Mouse (Mus musculus) neural tube, embryonic 11.5 days (tissue): ENCODE data around the gene Ugt2b38. TPM values are rescaled to one million over a fixed set of nuclear protein-coding genes. Genes with fewer than 3 reads are reported as not detected.
"Not testable (repeated sequence)": the region's sequence is repeated elsewhere in the genome, so short reads cannot be mapped to it uniquely, and the experiment has no call there.

Experiments
- ATAC-seq: fragments of 200-750 bp; cut with Nextera tagmentation; 2 replicates; pipeline ENCODE4 v1.8.0; 2017; ENCODE audit warnings: moderate number of reproducible peaks, mild to moderate bottlenecking, moderate TSS enrichment, moderate library complexity; ENCODE audit not compliant: insufficient read depth, low FRiP score, low TSS enrichment
- DNase-seq: peaks from one replicate; pipeline ENCODE4 v3.0.0-alpha.2; 2015; ENCODE audit warnings: low spot score
- H3K27ac ChIP-seq: fragments of 300-500 bp; sonication (generic); 2 replicates; pipeline ENCODE4 v1.5.1; 2014; ENCODE audit warnings: low read depth, mild to moderate bottlenecking, low read length
- H3K27me3 ChIP-seq: fragments of 300-500 bp; sonication (generic); 2 replicates; pipeline ENCODE4 v1.6.1; 2014; ENCODE audit warnings: mild to moderate bottlenecking, low read length, mixed read lengths; ENCODE audit not compliant: control insufficient read depth, insufficient read depth
- H3K36me3 ChIP-seq: fragments of 300-500 bp; sonication (generic); 2 replicates; pipeline ENCODE4 v1.6.1; 2014; ENCODE audit warnings: mild to moderate bottlenecking, low read length, moderate library complexity, mixed read lengths; ENCODE audit not compliant: control insufficient read depth, insufficient read depth
- H3K4me1 ChIP-seq: fragments of 300-500 bp; sonication (generic); 2 replicates; pipeline ENCODE4 v1.6.1; 2014; ENCODE audit warnings: low read length, mixed read lengths; ENCODE audit not compliant: control insufficient read depth, insufficient read depth
- H3K4me2 ChIP-seq: fragments of 300-500 bp; sonication (generic); 2 replicates; pipeline ENCODE4 v1.6.1; 2014; ENCODE audit warnings: low read depth, mild to moderate bottlenecking, moderate library complexity
- H3K4me3 ChIP-seq: fragments of 300-500 bp; sonication (generic); 2 replicates; pipeline ENCODE4 v1.5.1; 2014; ENCODE audit warnings: low read depth, low read length
- H3K9ac ChIP-seq: fragments of 300-500 bp; sonication (generic); 2 replicates; pipeline ENCODE4 v1.6.1; 2014; ENCODE audit warnings: mild to moderate bottlenecking, low read length
- H3K9me3 ChIP-seq: fragments of 300-500 bp; sonication (generic); 2 replicates; pipeline ENCODE4 v1.6.1; 2016; ENCODE audit warnings: low read length; ENCODE audit not compliant: control insufficient read depth
- WGBS: fragments of 180-500 bp; shearing (Covaris S2); extraction: QIAGEN DNeasy Blood & Tissue Kit; methylation state at CpG from one replicate; pipeline ENCODE4 v1.1.7; 2014; 5-methylcytosine and 5-hydroxymethylcytosine counted together
- polyA plus RNA-seq: library from polyadenylated mRNA; unstranded; fragments of >200 nt; fragmentation: Nextera tagmentation; extraction: Ambion mirVana; gene quantifications from 2 replicates; pipeline ENCODE4 v1.2.1, GENCODE M21; 2014

Ugt2b38 gene
- polyA plus RNA-seq, result not detected in 2 replicates

DNA sequence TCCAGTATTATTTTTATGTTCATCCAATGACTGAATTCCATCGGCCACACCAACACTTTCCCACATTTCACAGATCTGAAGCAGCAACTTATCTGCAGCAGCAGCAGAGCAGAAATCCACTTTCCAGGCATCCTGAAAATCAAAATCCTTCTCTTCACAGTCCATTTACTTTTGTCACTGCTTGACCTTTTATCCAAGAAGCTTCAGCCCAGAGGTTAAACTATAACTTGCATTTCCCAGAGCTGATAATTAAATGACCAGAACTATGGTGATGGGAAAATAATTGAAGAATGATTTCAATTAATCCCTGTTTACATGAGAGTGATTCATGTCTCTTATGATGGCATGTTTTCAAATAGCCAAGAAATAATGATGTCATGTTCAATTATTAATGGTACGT is at the start of gene Ugt2b38:
Gene Ugt2b38, minus strand, starts transcription at position 163 of the 400 bp plus-strand sequence.
- not testable (repeated sequence) for H3K36me3 ChIP-seq, H3K4me2 ChIP-seq, H3K9me3 ChIP-seq, H3K4me1 ChIP-seq, ATAC-seq, H3K27me3 ChIP-seq, H3K4me3 ChIP-seq, DNase-seq, H3K9ac ChIP-seq, H3K27ac ChIP-seq
- 98% methylated on average over 1 of the region's 2 CpGs for WGBS

DNA sequence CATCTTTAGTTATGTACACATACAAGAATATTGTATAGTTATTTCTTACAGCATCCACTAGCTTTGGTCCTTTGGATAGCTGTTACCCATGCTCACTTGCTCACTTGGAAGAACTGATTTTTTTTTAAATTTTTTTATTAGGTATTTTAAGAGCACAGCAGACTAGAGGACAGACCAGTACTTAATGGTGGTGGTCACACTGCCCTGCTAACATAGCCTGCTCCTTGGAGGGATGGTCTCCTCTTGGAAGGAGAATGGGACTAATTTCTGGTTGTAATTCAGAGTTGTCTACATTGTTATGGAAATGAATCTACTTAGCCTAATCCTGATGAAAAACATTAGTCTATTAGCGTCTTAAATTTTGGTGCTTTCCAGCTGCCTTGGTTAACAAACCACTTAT is 34.8 kb upstream of the Ugt2b38 start:
- Histone ChIP-seq H3K4me3 (no peak overlapping the region), H3K36me3 (no peaks in the 10 kb centered on the region), H3K27ac (no peak overlapping the region), H3K9ac (no peak overlapping the region), H3K4me1 (no peaks in the 10 kb centered on the region), H3K4me2 (no peak overlapping the region), H3K27me3 (no peaks in the 10 kb centered on the region), H3K9me3 (no peaks in the 10 kb centered on the region)
- 33% methylated on average over 1 of the region's 1 CpGs for WGBS
- DNase-seq (no peak), ATAC-seq (no peak)

DNA sequence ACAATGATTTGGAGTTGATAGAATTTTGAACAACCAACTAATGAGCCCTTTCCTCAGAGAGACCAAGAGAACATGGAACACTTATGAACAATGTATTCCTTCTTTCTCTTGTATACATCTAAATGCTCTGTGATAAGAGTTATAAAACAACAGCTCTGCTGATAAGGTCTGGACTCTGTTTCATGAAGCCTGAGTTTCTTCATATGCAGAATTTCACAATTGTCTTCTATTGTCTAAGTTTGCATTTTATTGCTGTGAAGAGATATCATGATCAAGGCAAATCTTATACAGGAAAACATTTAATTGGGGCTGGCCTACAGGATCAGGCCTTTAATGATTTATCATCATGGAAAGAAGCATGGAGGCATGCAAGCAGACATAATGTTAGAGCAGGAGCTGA is 33.7 kb upstream of the Ugt2b38 start:
- no peaks in the 10 kb centered on the region for H3K4me1 ChIP-seq
- H3K36me3 ChIP-seq, result no peaks in the 10 kb centered on the region
- no peaks in the 10 kb centered on the region for H3K9me3 ChIP-seq
- no peak for DNase-seq
- ATAC-seq, result no peak
- H3K9ac ChIP-seq, result no peak overlapping the region
- no peak overlapping the region for H3K4me3 ChIP-seq
- no peak overlapping the region for H3K27ac ChIP-seq
- no peaks in the 10 kb centered on the region for H3K27me3 ChIP-seq
- H3K4me2 ChIP-seq, result no peak overlapping the region

DNA sequence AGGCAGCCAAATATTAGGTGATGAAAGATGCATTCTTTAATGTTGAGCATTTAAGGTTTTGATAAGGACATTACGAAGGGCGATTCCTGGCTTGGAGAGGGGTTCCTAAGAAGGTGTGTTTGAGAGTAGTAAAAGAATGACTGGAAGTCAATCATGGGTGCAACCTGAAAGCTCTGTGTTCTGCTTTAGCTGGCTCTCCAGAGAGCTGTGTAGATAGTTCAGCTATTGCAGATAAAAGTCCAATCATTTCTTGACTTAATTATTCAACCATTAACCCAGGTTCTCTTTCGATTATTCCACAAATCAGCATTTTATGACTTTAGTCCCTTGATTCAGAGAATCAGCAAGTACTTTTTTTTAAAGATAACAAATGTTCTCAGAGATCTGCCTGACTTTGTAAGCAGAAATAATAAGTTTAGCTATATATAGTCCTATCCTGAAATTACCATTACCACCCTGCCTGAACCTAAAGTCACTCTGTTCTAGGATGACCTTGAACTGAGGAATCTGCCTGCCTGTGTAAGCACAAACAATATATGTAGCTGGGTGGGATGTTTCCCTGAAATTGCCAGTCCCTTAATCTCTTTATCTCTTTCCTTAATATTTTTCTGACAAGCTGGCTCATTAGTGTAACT is 32.3 kb upstream of the Ugt2b38 start:
- Histone ChIP-seq H3K4me3 (no peak overlapping the region), H3K9me3 (no peaks in the 10 kb centered on the region), H3K27ac (no peak overlapping the region), H3K27me3 (no peaks in the 10 kb centered on the region), H3K36me3 (no peaks in the 10 kb centered on the region), H3K9ac (no peak overlapping the region), H3K4me1 (no peaks in the 10 kb centered on the region), H3K4me2 (no peak overlapping the region)
- ATAC-seq (no peak), DNase-seq (no peak)
- WGBS, result 92% methylated on average over 3 of the region's 3 CpGs

DNA sequence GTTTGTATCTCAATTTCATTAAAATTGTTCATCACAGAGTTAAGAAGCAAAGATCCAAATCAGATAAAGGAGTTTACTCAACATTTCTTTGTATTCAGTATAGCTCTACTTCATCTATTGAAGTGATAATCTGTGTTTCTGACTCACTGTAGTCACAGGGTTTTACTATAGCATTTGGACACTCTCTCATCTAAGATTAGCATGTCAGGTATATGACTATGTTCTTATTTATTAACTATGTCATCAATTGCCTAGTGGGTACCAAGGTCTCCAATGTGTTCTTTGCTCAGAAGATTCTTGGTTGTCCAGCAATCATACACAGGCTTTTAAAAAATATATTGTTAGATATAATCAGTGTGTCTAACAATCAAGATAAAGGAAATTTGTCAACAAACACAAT is 31.5 kb upstream of the Ugt2b38 start:
- ATAC-seq, result no peak
- Histone ChIP-seq H3K27ac (no peak overlapping the region), H3K4me1 (no peaks in the 10 kb centered on the region), H3K4me3 (no peak overlapping the region), H3K36me3 (no peaks in the 10 kb centered on the region), H3K9ac (no peak overlapping the region), H3K4me2 (no peak overlapping the region), H3K27me3 (no peaks in the 10 kb centered on the region), H3K9me3 (no peaks in the 10 kb centered on the region)
- DNase-seq, result no peak

DNA sequence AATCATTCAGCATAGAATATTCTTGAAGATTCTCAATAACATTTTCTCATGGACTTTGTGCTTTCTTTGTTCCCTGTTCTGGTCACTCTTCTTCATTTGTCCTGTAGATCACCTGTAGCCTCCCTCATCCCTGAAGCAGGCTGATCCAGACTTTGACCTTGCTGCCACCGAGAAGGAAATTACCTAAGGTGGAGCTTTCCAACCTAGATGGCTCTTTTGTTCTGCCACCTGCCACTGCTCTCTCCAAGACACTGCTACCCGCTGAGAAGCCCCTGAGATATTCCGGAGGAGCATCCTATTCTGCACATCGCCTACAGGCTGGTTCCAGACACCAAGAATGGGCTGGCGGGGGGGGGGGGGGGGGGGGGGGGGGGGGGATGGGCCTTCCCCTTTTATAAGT is 28.5 kb upstream of the Ugt2b38 start:
- not testable (repeated sequence) for H3K36me3 ChIP-seq, ATAC-seq, H3K27ac ChIP-seq, H3K27me3 ChIP-seq, H3K4me1 ChIP-seq, H3K4me2 ChIP-seq, H3K4me3 ChIP-seq, H3K9ac ChIP-seq, H3K9me3 ChIP-seq, DNase-seq
- WGBS, result 73% methylated on average over 2 of the region's 5 CpGs

DNA sequence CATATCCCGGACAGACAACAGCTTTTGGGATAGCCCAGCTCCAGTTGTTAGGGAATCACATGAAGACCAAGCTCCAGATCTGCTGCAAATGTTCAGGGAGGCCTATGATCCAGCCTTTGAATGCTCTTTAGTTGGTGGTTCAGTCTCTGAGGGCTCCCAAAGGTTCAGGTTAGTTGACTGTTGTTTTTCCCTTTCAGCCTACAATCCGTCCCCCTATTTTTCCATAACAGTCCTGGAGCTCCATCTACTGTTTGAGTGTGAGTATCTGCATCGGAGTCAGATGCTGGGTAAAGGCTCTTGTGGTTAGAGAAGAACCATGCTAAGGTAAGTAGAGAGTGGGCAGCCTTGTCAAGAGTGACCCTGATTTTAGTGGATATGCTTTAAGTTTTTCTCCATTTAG is 12.3 kb upstream of the Ugt2b38 start:
- Histone ChIP-seq H3K4me3 (no peak overlapping the region), H3K4me1 (no peaks in the 10 kb centered on the region), H3K4me2 (no peak overlapping the region), H3K9ac (no peak overlapping the region), H3K9me3 (no peaks in the 10 kb centered on the region), H3K27me3 (no peaks in the 10 kb centered on the region), H3K36me3 (no peaks in the 10 kb centered on the region), H3K27ac (no peak overlapping the region)
- no peak for ATAC-seq
- DNase-seq, result no peak
- WGBS, result 52% methylated on average over 3 of the region's 3 CpGs

DNA sequence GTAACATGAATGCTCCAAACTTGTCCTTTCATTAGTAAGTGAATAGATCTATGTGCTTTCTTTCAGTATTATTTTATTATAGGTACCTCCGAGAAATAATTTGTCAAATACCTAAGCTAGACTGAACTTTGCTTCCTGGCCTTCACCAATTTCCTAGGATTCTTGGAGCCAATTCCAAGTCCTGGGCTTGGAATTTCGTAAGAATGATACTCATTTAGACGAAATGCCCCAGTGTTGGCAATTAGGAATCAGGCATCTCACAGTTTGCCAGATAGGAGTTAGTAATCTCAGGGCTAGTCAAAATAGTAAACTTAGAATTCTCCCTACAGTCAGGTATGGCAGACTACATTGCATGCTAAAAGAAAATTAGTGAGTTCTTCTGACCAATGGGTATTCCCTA is 1.7 kb upstream of the Ugt2b38 start:
- ATAC-seq (no peak), DNase-seq (no peak)
- 90% methylated on average over 3 of the region's 3 CpGs for WGBS
- H3K27ac ChIP-seq, result no peak overlapping the region
- no peak overlapping the region for H3K9ac ChIP-seq
- no peaks in the 10 kb centered on the region for H3K36me3 ChIP-seq
- no peaks in the 10 kb centered on the region for H3K9me3 ChIP-seq
- no peaks in the 10 kb centered on the region for H3K4me1 ChIP-seq
- H3K4me2 ChIP-seq, result no peak overlapping the region
- H3K4me3 ChIP-seq, result no peak overlapping the region
- H3K27me3 ChIP-seq, result no peaks in the 10 kb centered on the region

DNA sequence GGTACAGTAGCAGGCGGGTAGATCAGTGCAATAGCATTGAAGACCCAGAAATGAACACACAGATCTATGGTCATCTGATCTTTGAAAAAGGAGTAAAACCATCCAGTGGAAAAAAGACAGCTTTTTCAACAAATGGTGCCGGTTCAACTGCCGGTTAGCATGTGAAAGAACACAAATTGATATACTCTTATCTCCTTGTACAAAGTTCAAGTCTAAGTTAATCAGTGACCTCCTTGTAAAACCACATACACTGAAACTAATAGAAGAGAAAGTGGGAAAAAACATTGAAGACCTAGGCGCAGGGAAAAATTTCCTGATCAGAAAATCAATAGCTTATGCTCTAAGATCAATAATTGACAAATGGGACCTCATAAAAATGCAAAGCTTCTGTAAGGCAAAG is 27.0 kb downstream of the Ugt2b38 start:
- no peaks in the 10 kb centered on the region for H3K4me1 ChIP-seq
- no peak overlapping the region for H3K4me2 ChIP-seq
- no peak for ATAC-seq
- H3K4me3 ChIP-seq, result no peak overlapping the region
- H3K27ac ChIP-seq, result no peak overlapping the region
- H3K27me3 ChIP-seq, result no peaks in the 10 kb centered on the region
- no peak for DNase-seq
- H3K9ac ChIP-seq, result no peak overlapping the region
- H3K36me3 ChIP-seq, result no peaks in the 10 kb centered on the region
- WGBS, result 91% methylated on average over 4 of the region's 4 CpGs
- H3K9me3 ChIP-seq, result no peaks in the 10 kb centered on the region
